Mouse (Mus musculus) heart, adult 2 months (tissue): Measurements from ENCODE around the gene Fam120a. TPM values are rescaled to one million over a fixed set of nuclear protein-coding genes. Genes with fewer than 3 reads are reported as not detected.

ENCODE experiments used
- DNase-seq, 2 experiments: peaks; one replicate each; pipeline ENCODE4 v3.0.0; 2021
- H3K27ac ChIP-seq: fragments of 200-600 bp; 2 replicates; pipeline ENCODE4 v1.8.1; 2022
- H3K27me3 ChIP-seq: fragments of 200-500 bp; 2 replicates; pipeline ENCODE4 v1.6.1; 2012; ENCODE audit warnings: mild to moderate bottlenecking, low read length, inconsistent platforms, mixed read lengths; ENCODE audit not compliant: control insufficient read depth, insufficient read depth
- H3K36me3 ChIP-seq: fragments of 200-500 bp; 2 replicates; pipeline ENCODE4 v1.6.1; 2012; ENCODE audit warnings: low read length, inconsistent platforms; ENCODE audit not compliant: control insufficient read depth, insufficient read depth
- H3K4me1 ChIP-seq: fragments of 200-500 bp; 2 replicates; pipeline ENCODE4 v1.6.1; 2011; ENCODE audit warnings: low read length; ENCODE audit not compliant: control insufficient read depth, insufficient read depth
- H3K4me3 ChIP-seq: fragments of 200-600 bp; 2 replicates; pipeline ENCODE4 v1.8.1; 2022
- H3K79me2 ChIP-seq: fragments of 200-500 bp; replicated peaks from 2 replicates; pipeline ENCODE4 v1.6.1; 2012; ENCODE audit warnings: mild to moderate bottlenecking, inconsistent platforms, low read length, moderate library complexity, mixed read lengths; ENCODE audit not compliant: control insufficient read depth, insufficient read depth
- H3K9ac ChIP-seq: fragments of 200-500 bp; 2 replicates; pipeline ENCODE4 v1.6.1; 2012; ENCODE audit warnings: low read depth, mild to moderate bottlenecking, control low read depth, inconsistent platforms, low read length, mixed read lengths
- CTCF ChIP-seq: fragments of 200-600 bp; IDR thresholded peaks from 2 replicates; pipeline ENCODE4 v1.8.1; 2022; ENCODE audit warnings: antibody characterized with exemption, mild to moderate bottlenecking, moderate library complexity
- EP300 ChIP-seq: fragments of 200-500 bp; IDR thresholded peaks from 2 replicates; pipeline ENCODE4 v1.6.1; 2011; ENCODE audit warnings: low read depth, low read length, control low read depth; ENCODE audit not compliant: insufficient read depth
- POLR2A ChIP-seq: fragments of 200-500 bp; IDR thresholded peaks from 2 replicates; pipeline ENCODE4 v1.6.1; 2011; ENCODE audit warnings: mild to moderate bottlenecking, low read depth, low read length, control low read depth; ENCODE audit not compliant: insufficient read depth
- WGBS: fragments of 180-500 bp; shearing (Covaris S2); methylation state at CpG from one replicate; pipeline ENCODE4 v1.1.7; 2018; 5-methylcytosine and 5-hydroxymethylcytosine counted together
- intact Hi-C: fragments of 180-260 bp; cut with DNase I; formaldehyde crosslinking; loops from one replicate; pipeline ENCODE4 v1.15.1; 2025
- polyA plus RNA-seq: library from polyadenylated mRNA; depleted of rRNA; stranded (reverse); fragments of >200 nt; gene quantifications from 2 replicates; pipeline ENCODE4 v1.2.3, GENCODE M21; 2012
- total RNA-seq, 2 experiments: library from RNA; stranded (reverse); gene quantifications; 2 replicates each; pipeline ENCODE4 v1.2.3; 2021

Gene Fam120a
- total and polyA plus RNA-seq, 3 experiments = 47.5 to 106 (median 102) TPM

DNA sequence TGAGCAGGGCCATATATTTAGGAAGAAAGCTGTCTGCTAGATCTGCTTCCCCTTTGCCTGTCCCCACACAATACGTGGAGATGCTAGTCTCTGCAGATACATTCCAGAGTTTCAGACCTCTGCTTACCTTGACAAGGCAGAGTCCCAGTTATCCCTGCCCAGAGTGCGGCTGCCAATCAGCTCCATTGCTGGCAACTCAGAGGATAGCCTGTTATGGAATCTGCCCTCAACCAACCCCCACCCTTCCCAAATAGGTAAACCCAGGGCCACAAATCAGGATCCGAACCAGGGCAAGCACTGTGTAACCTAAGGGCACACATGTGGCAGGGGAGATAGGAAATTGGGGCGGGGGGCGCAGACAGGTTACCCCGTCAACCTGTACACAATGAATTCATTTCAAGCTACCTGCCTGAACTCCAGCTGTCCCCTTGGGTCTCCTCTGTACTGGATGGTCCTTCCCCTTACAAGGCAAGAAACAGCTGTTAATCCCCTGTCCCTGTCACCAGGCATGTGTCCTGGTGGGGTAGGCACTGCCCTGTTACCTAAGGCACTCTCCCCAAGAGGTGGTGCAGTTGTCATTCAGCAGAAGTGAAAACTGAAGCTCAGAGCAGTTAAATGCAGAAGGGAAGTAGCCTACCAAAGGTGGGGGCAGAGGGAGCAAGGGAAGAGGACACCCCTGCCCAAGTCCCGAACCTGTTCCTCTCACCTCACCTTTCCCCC lies 95.8 kb downstream of the Fam120a start:
- intact Hi-C loops = loop anchor here (10.0 kb wide), 1 partner anchor 303 kb away; no protein-coding TSS in a partner anchor
- H3K27ac ChIP-seq = peak overlapping the region; percentile 95

DNA sequence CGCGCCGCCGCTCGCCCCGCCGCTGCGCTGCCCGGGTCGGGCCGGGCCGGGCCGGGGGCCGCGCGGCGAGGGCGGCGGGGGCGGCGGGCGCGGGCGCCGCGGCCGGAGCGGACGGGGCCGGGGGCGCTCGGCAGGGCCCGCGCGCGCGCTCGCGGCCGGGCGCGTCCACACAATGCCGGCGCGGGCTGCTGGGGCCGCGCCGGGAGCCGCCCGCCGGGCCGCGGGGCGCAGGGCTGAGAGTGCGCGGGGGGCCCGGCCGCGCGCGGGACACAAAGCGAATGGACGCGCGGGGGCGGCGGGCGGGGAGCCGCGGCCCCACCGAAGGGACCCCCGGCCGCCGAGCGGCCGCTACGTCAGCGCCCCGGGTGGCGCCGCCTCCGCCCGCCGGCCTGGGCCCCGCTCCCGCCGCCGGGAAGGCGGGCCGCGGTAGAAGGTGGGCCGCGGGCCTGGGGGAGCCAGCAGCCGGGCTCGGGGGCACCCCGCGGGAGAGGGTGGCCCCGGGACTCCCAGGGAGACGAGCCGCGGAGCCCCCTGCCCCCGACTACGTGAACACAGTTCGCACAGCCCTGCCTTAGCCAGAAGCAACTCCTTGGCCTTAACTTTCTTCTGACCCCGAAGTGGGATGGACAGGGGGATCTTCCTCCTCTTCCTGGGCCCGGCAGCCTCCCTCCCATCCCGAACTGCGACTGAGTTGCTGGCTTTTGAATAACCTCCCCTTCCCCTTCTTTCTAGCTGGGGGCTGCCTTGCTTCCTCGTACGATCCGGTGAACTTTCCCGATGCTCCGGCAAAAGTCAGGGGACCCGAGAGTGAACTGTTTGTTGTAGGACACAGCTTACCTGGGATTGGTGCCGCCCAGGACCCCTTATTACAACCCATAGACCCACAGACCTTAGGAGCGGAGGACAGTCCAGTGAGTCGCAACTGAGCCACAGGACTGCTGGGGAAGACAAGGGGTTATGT lies 96.8 kb downstream of the Fam120a start, which contains the start of gene Phf2:
Gene Phf2 (minus strand): TSS at position 349 of the 961 bp plus-strand sequence.
- no peak for TF ChIP-seq EP300
- TF ChIP-seq POLR2A = peak; percentile 11; the same call in 1 of the 2 replicates
- Histone ChIP-seq H3K36me3 (no peaks in the 10 kb centered on the region), H3K4me3 (peak within 1 kb of the TSS; percentile 85), H3K79me2 (peaks cover 6% of the 10 kb centered on the region; the same call in 1 of the 2 replicates), H3K27me3 (no peaks in the 10 kb centered on the region), H3K4me1 (peaks cover 16% of the 10 kb centered on the region), H3K9ac (peak within 1 kb of the TSS; percentile 100), H3K27ac (peak within 1 kb of the TSS; percentile 95)
- intact Hi-C loops = loop anchor here (10.0 kb wide), 1 partner anchor 304 kb away; no protein-coding TSS in a partner anchor
- peak; percentile 74 to 78 for DNase-seq
- WGBS = 14% methylated on average over 91 of the region's 117 CpGs

More for the DNA sequence above, 95.8 kb downstream of the Fam120a start:
- Histone ChIP-seq H3K4me1 (peaks cover 16% of the 10 kb centered on the region), H3K79me2 (peaks cover 4% of the 10 kb centered on the region; the same call in 1 of the 2 replicates), H3K9ac (peak overlapping the region; percentile 99), H3K27me3 (no peaks in the 10 kb centered on the region), H3K4me3 (peak overlapping the region; percentile 85), H3K36me3 (no peaks in the 10 kb centered on the region)
- no peak for DNase-seq
- WGBS = 63% methylated on average over 7 of the region's 7 CpGs
- TF ChIP-seq POLR2A = no peak

GRCm38 (mm10) chr13:48869950-48870770 lies 97.7 kb downstream of the Fam120a start:
- Histone ChIP-seq H3K4me3 (peak overlapping the region; percentile 66), H3K79me2 (peaks cover 6% of the 10 kb centered on the region; the same call in 1 of the 2 replicates), H3K4me1 (peaks cover 18% of the 10 kb centered on the region), H3K27me3 (no peaks in the 10 kb centered on the region), H3K27ac (peak overlapping the region; percentile 82), H3K36me3 (no peaks in the 10 kb centered on the region), H3K9ac (peak overlapping the region; percentile 100)
- peak; percentile 68 to 74 for DNase-seq
- WGBS = under 1% methylated on average over 98 of the region's 102 CpGs
- intact Hi-C loops = loop anchor here (10.0 kb wide), 1 partner anchor 305 kb away; no protein-coding TSS in a partner anchor
- TF ChIP-seq POLR2A = no peak
- no peak for TF ChIP-seq EP300
- no peak for TF ChIP-seq CTCF

DNA sequence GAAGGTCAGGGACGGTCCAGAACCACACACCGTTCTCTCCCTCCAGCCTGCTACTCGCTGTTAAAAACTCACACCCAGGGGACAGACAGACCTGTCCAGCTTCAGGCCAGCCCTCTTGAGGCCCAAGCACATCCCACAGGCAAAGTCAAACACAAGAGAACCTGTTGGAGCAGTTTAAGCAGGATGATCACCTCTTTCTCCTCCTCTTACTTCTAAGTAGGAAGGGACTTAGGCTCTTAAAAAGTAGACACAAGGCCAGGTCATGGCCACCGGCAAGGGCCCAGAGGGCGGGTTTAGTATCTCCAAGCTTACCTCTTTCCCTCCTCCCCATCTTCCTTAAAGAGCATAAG lies 98.2 kb downstream of the Fam120a start:
- Histone ChIP-seq H3K36me3 (no peaks in the 10 kb centered on the region), H3K9ac (peak overlapping the region; percentile 100), H3K79me2 (peaks cover 6% of the 10 kb centered on the region; the same call in 1 of the 2 replicates), H3K4me3 (peak overlapping the region; percentile 66), H3K4me1 (peaks cover 23% of the 10 kb centered on the region), H3K27me3 (no peaks in the 10 kb centered on the region), H3K27ac (peak overlapping the region; percentile 82)
- DNase-seq = peak in 1 of 2 experiments; percentile 26
- TF ChIP-seq EP300 = no peak
- TF ChIP-seq POLR2A = no peak
- TF ChIP-seq CTCF = no peak
- 12% methylated on average over 5 of the region's 5 CpGs for WGBS
- intact Hi-C loops = no loop called here

DNA sequence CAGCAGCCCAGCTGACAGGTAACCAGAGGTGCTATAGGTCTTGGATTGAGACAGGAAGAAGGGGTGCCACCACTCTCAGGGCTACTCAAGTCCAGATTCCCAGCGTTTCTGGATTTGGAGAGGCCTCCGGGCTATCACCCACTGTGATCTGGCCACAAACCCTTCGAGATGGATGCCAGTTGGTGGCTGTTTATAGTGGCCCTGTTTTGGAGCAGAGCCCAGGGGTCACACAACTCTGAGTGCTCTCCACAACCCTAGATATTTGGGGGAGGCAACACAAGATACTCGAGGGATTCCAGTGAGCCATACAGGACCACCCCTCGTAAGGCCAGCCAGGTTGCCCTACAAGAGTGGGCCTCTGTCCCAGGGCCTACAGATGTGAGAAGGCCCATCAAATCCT lies 98.7 kb downstream of the Fam120a start:
- intact Hi-C loops = no loop called here
- DNase-seq = no peak
- TF ChIP-seq EP300 = no peak
- no peak for TF ChIP-seq CTCF
- TF ChIP-seq POLR2A = no peak
- WGBS = 26% methylated on average over 5 of the region's 5 CpGs
- peak overlapping the region; percentile 82 for H3K27ac ChIP-seq
- peak overlapping the region; percentile 66; the same call in 1 of the 2 replicates for H3K4me3 ChIP-seq
- H3K36me3 ChIP-seq = no peaks in the 10 kb centered on the region
- no peak overlapping the region; the same call in 1 of the 2 replicates for H3K9ac ChIP-seq
- peaks cover 25% of the 10 kb centered on the region for H3K4me1 ChIP-seq
- peaks cover 6% of the 10 kb centered on the region; the same call in 1 of the 2 replicates for H3K79me2 ChIP-seq
- no peaks in the 10 kb centered on the region for H3K27me3 ChIP-seq
